Mouse (Mus musculus): ENCODE results near the gene Slc30a3. TPM values are rescaled to one million over a fixed set of nuclear protein-coding genes. Genes with fewer than 3 reads are reported as not detected.

Gene Slc30a3
- total and polyA plus RNA-seq, 3 experiments = 0.05 TPM; not detected in 2

GRCm38 (mm10) chr5:31076346-31076745 lies 31.7 kb downstream of the Slc30a3 start:
- Histone ChIP-seq H3K36me3 (replicated peaks) (peaks cover 91% of the 10 kb centered on the region), H3K4me1 (ENCODE audit: insufficient read depth, low read depth, low read length) (no peaks in the 10 kb centered on the region), H3K4me3 (ENCODE audit: low read depth, low read length) (no peak overlapping the region), H3K27me3 (ENCODE audit: insufficient read depth, low read length) (no peaks in the 10 kb centered on the region), H3K9me3 (replicated peaks) (no peaks in the 10 kb centered on the region)
- ATAC-seq (ENCODE audit: extremely low read depth, insufficient number of reproducible peaks, low FRiP score, poor library complexity, severe bottlenecking) = no peak
- DNase-seq (ENCODE audit: low spot score) = no peak
- no peak for TF ChIP-seq POLR2AphosphoS5 (IDR thresholded peaks at IDR 0.05; ENCODE audit: insufficient replicate concordance, low read depth, low read length)
- TF ChIP-seq CTCF (IDR thresholded peaks at IDR 0.05; ENCODE audit: low read depth, low read length) = no peak
- TF ChIP-seq GATA2 (IDR thresholded peaks at IDR 0.05; ENCODE audit: borderline replicate concordance, low read depth, low read length) = no peak
- TF ChIP-seq TAL1 (conservative IDR thresholded peaks at IDR 0.05; ENCODE audit: low read depth, low read length) = no peak
- no peak for TF ChIP-seq GATA1 (IDR thresholded peaks at IDR 0.05; ENCODE audit: borderline replicate concordance, low read length)

GRCm38 (mm10) chr5:31073176-31073575 lies 34.9 kb downstream of the Slc30a3 start:
- H3K9me3 ChIP-seq (replicated peaks) = no peaks in the 10 kb centered on the region
- TF ChIP-seq CTCF (IDR thresholded peaks at IDR 0.05; ENCODE audit: low read depth, low read length) = no peak
- TF ChIP-seq TAL1 (conservative IDR thresholded peaks at IDR 0.05; ENCODE audit: low read depth, low read length) = no peak
- TF ChIP-seq POLR2AphosphoS5 (IDR thresholded peaks at IDR 0.05; ENCODE audit: insufficient replicate concordance, low read depth, low read length) = no peak
- TF ChIP-seq GATA2 (IDR thresholded peaks at IDR 0.05; ENCODE audit: borderline replicate concordance, low read depth, low read length) = no peak
- no peak for TF ChIP-seq GATA1 (IDR thresholded peaks at IDR 0.05; ENCODE audit: borderline replicate concordance, low read length)
- H3K4me1 ChIP-seq (ENCODE audit: insufficient read depth, low read depth, low read length) = no peaks in the 10 kb centered on the region
- no peak overlapping the region for H3K4me3 ChIP-seq (ENCODE audit: low read depth, low read length)
- ATAC-seq (ENCODE audit: extremely low read depth, insufficient number of reproducible peaks, low FRiP score, poor library complexity, severe bottlenecking) (no peak), DNase-seq (ENCODE audit: low spot score) (no peak)
- no peaks in the 10 kb centered on the region for H3K27me3 ChIP-seq (ENCODE audit: insufficient read depth, low read length)
- H3K36me3 ChIP-seq (replicated peaks) = peaks cover 99% of the 10 kb centered on the region

- ATAC-seq (ENCODE audit: extremely low read depth, insufficient number of reproducible peaks, low FRiP score, poor library complexity, severe bottlenecking) (no peak), DNase-seq (ENCODE audit: low spot score) (no peak)
- H3K9me3 ChIP-seq (replicated peaks) = no peaks in the 10 kb centered on the region
- H3K4me1 ChIP-seq (ENCODE audit: insufficient read depth, low read depth, low read length) = no peaks in the 10 kb centered on the region
- no peak overlapping the region for H3K4me3 ChIP-seq (ENCODE audit: low read depth, low read length)
- no peaks in the 10 kb centered on the region for H3K27me3 ChIP-seq (ENCODE audit: insufficient read depth, low read length)
- TF ChIP-seq GATA1 (IDR thresholded peaks at IDR 0.05; ENCODE audit: borderline replicate concordance, low read length) (no peak), CTCF (IDR thresholded peaks at IDR 0.05; ENCODE audit: low read depth, low read length) (no peak), POLR2AphosphoS5 (IDR thresholded peaks at IDR 0.05; ENCODE audit: insufficient replicate concordance, low read depth, low read length) (no peak), GATA2 (IDR thresholded peaks at IDR 0.05; ENCODE audit: borderline replicate concordance, low read depth, low read length) (no peak), TAL1 (conservative IDR thresholded peaks at IDR 0.05; ENCODE audit: low read depth, low read length) (no peak)
- peaks cover 99% of the 10 kb centered on the region for H3K36me3 ChIP-seq (replicated peaks)
These were observed 36.2 kb downstream of the Slc30a3 start for GRCm38 (mm10) chr5:31071821-31072220.

GRCm38 (mm10) chr5:31071059-31071458 lies 37.0 kb downstream of the Slc30a3 start:
- Histone ChIP-seq H3K36me3 (replicated peaks) (peaks cover 99% of the 10 kb centered on the region), H3K9me3 (replicated peaks) (no peaks in the 10 kb centered on the region), H3K4me1 (ENCODE audit: insufficient read depth, low read depth, low read length) (no peaks in the 10 kb centered on the region), H3K27me3 (ENCODE audit: insufficient read depth, low read length) (no peaks in the 10 kb centered on the region), H3K4me3 (ENCODE audit: low read depth, low read length) (no peak overlapping the region)
- no peak for DNase-seq (ENCODE audit: low spot score)
- TF ChIP-seq GATA2 (IDR thresholded peaks at IDR 0.05; ENCODE audit: borderline replicate concordance, low read depth, low read length) (no peak), CTCF (IDR thresholded peaks at IDR 0.05; ENCODE audit: low read depth, low read length) (no peak), POLR2AphosphoS5 (IDR thresholded peaks at IDR 0.05; ENCODE audit: insufficient replicate concordance, low read depth, low read length) (no peak), TAL1 (conservative IDR thresholded peaks at IDR 0.05; ENCODE audit: low read depth, low read length) (no peak), GATA1 (IDR thresholded peaks at IDR 0.05; ENCODE audit: borderline replicate concordance, low read length) (no peak)
- ATAC-seq (ENCODE audit: extremely low read depth, insufficient number of reproducible peaks, low FRiP score, poor library complexity, severe bottlenecking) = no peak

DNA sequence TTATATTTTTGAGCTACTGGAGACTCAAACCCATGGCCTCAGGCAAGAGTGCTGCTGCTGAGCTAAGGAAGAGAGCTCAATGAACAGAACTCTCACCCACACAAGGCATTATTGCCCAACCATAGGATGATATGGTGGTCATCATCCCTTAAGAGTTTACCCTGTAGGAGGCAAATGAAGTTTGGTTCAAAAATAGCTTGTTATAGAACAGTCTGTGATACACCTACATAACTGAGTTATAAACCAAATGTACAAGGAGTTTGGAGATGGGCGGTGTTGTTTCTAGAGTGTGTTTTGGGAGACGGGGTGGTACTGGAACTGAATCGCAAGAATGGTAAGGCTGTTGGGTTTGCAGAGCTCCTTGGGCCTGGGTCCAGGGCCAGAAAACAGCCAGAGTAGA lies 38.2 kb downstream of the Slc30a3 start:
- peaks cover 94% of the 10 kb centered on the region for H3K36me3 ChIP-seq (replicated peaks)
- H3K27me3 ChIP-seq (ENCODE audit: insufficient read depth, low read length) = no peaks in the 10 kb centered on the region
- DNase-seq (ENCODE audit: low spot score) (no peak), ATAC-seq (ENCODE audit: extremely low read depth, insufficient number of reproducible peaks, low FRiP score, poor library complexity, severe bottlenecking) (no peak)
- no peaks in the 10 kb centered on the region for H3K4me1 ChIP-seq (ENCODE audit: insufficient read depth, low read depth, low read length)
- TF ChIP-seq CTCF (IDR thresholded peaks at IDR 0.05; ENCODE audit: low read depth, low read length) (no peak), GATA2 (IDR thresholded peaks at IDR 0.05; ENCODE audit: borderline replicate concordance, low read depth, low read length) (no peak), TAL1 (conservative IDR thresholded peaks at IDR 0.05; ENCODE audit: low read depth, low read length) (no peak), GATA1 (IDR thresholded peaks at IDR 0.05; ENCODE audit: borderline replicate concordance, low read length) (no peak)
- no peak overlapping the region for H3K4me3 ChIP-seq (ENCODE audit: low read depth, low read length)
- H3K9me3 ChIP-seq (replicated peaks) = no peaks in the 10 kb centered on the region

- Histone ChIP-seq H3K27me3 (ENCODE audit: insufficient read depth, low read length) (no peaks in the 10 kb centered on the region), H3K4me1 (ENCODE audit: insufficient read depth, low read depth, low read length) (peaks cover 46% of the 10 kb centered on the region), H3K9me3 (replicated peaks) (no peaks in the 10 kb centered on the region), H3K36me3 (replicated peaks) (peaks cover 57% of the 10 kb centered on the region), H3K4me3 (ENCODE audit: low read depth, low read length) (peak overlapping the region; percentile 78)
- TF ChIP-seq POLR2AphosphoS5 (IDR thresholded peaks at IDR 0.05; ENCODE audit: insufficient replicate concordance, low read depth, low read length) (0 out of 2 replicates have a peak, but pooled peaks have one; percentile 17), GATA2 (IDR thresholded peaks at IDR 0.05; ENCODE audit: borderline replicate concordance, low read depth, low read length) (no peak)
- DNase-seq (ENCODE audit: low spot score) (peak; percentile 26), ATAC-seq (ENCODE audit: extremely low read depth, insufficient number of reproducible peaks, low FRiP score, poor library complexity, severe bottlenecking) (no peak)
These were observed 52.6 kb downstream of the Slc30a3 start for GRCm38 (mm10) chr5:31055216-31056140.
